Mouse (Mus musculus) liver, adult 2 months (tissue): ENCODE measurements around the gene Lmntd1.

Source experiments
- CTCF ChIP-seq: fragments of 200-500 bp; IDR thresholded peaks from 2 replicates; pipeline ENCODE4 v1.5.1; 2011; ENCODE audit warnings: low read depth, low read length, control low read depth
- POLR2A ChIP-seq: fragments of 200-500 bp; IDR thresholded peaks from 2 replicates; pipeline ENCODE4 v1.6.1; 2011; ENCODE audit warnings: low read length, control low read depth; ENCODE audit not compliant: insufficient read depth; ENCODE audit errors: extremely low read depth

GRCm38 (mm10) chr6:145488251-145488650 is 125.9 kb downstream of the Lmntd1 start:
- TF ChIP-seq CTCF (no peak), POLR2A (no peak)
